In genomic region chr6:50075248-50075647, GRCm38 (mm10) we compare ENCODE assay signal across 18 mouse cellular contexts. TPM values are rescaled to one million over a fixed set of nuclear protein-coding genes. Genes with fewer than 3 reads are reported as not detected.
DNase-seq lines count a peak whose midpoint lies in the region; ATAC-seq lines count a peak whose summit lies in the region.
"Had no signal": no experiment of that assay in that cellular context is flagged by ENCODE, and none has a peak within 500 bp of the region (broad histone marks: within the 10 kb centered on the region; RNA-seq: fewer than 3 reads in every experiment).

No protein-coding gene starts in this region.

- DNase-seq in heart, adult 11 months: peak; percentile 45
- no peak for DNase-seq in heart, postnatal 25 days (ENCODE audit: low spot score)
- DNase-seq in thymus, postnatal 4 days: no peak
- no peak for DNase-seq in adrenal gland, adult 2 months
- DNase-seq: adrenal gland, adult 8-10 months; adrenal gland, postnatal 14 days; adrenal gland, postnatal 36 days; B cell, adult 2 months; cerebellum, adult 11-12 months; cerebellum, adult 2 months; cerebellum, adult 9-10 months; cerebellum, postnatal 10 days; cerebellum, postnatal 25 days; forebrain, postnatal 0 days had no signal

- ATAC-seq in granulocyte monocyte progenitor cell, adult 5-6 weeks (replicated peaks; ENCODE audit: poor library complexity, severe bottlenecking): peak; percentile 84
- ATAC-seq: CD4-positive, CD25-positive, alpha-beta regulatory T cell, adult 4 months; forebrain, embryonic 13.5 days; forebrain, embryonic 15.5 days; forebrain, postnatal 0 days had no signal

- intact Hi-C loops in heart, postnatal 25 days (cut with DNase I): no loop called here

RNA-seq across cellular contexts. Expression of gene Mpp6, which starts 34.8 kb away (rescaled TPM):
- 10 to 100 TPM; 59.7 to 61.3 TPM for total RNA-seq in heart, postnatal 25 days (2021)
- 104 and 133 TPM in 2 replicates for total RNA-seq in granulocyte monocyte progenitor cell, adult 5-6 weeks (2014; fragmentation: Nextera tagmentation)
- total RNA-seq in granulocyte monocyte progenitor cell, adult 5-6 weeks (2017): 174 and 240 TPM in 2 replicates
- 10 to 100 TPM; 27.8 to 34.1 TPM for total RNA-seq in adrenal gland, adult 2 months (2021)
- polyA plus RNA-seq in adrenal gland, adult 2 months (2012; rRNA removed): 0.61 and 1.1 TPM in 2 replicates
